Mouse (Mus musculus): ENCODE results near the gene Hcar1. TPM values are rescaled to one million over a fixed set of nuclear protein-coding genes. Genes with fewer than 3 reads are reported as not detected.

Gene Hcar1
- polyA plus RNA-seq, 1 experiment from 2014 or later: 0.24 TPM

DNA sequence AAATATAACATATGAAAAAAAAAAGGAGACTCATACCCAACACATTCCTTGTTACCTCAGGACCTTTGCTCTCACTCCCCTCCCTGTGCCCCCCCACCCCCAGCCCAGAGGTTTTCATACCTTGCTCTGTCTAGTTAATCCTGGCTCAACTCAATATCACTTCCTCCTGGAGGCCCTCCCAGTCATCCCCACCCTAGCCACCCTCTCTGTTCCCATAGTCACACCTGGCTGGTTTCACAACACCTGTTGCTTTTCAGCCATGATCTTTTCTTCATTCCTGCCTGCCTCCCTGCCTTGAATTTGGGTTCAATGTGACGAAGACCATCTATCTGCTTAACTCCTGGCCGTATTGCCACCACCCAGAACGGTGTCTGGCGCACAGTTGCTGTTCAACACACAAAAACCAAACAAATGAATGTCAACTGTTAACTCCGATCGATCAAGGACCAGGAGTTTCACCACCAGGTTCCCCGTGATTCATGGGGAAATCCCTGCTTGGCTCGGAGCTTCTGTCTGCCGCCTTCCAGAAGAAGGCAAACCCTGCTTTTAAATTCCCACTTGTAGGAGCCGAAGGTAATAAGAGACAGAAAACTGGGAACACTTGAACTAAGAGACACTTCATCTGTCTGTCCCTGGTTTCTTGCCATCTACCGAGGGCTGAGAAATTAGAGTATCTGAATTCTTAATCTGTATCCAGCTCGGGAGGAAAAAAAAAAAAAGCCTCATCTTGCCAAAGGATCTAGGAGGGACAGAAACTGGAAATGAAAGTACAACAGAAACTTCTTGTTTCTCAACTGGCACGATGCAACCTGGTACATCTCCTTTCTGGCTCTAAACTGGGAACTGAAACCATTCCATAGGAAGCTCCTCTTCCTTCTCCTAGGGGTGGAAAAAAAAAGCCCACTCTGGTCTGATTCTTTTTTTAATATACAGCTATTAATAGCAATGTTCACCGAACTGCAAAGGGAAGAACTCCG lies 17.2 kb downstream of the Hcar1 start:
- no peak overlapping the region for H3K9ac ChIP-seq
- H3K4me1 ChIP-seq: peaks cover 4% of the 10 kb centered on the region
- no peak overlapping the region for H3K4me3 ChIP-seq
- 76% methylated on average over 15 of the region's 15 CpGs for WGBS
- H3K9me3 ChIP-seq: no peaks in the 10 kb centered on the region
- H3K27ac ChIP-seq: 0 out of 2 replicates have a peak overlapping the region, but pooled peaks have one; percentile 1
- H3K27me3 ChIP-seq: no peaks in the 10 kb centered on the region
- no peaks in the 10 kb centered on the region for H3K36me3 ChIP-seq
- ATAC-seq (ENCODE audit: low FRiP score, low read depth): no peak
- H3K4me2 ChIP-seq (replicated peaks): no peak overlapping the region

- Histone ChIP-seq H3K9me3 (no peaks in the 10 kb centered on the region), H3K9ac (no peak overlapping the region), H3K27me3 (no peaks in the 10 kb centered on the region), H3K4me2 (replicated peaks) (no peak overlapping the region), H3K4me3 (no peak overlapping the region), H3K36me3 (no peaks in the 10 kb centered on the region), H3K27ac (no peak overlapping the region), H3K4me1 (peaks cover 4% of the 10 kb centered on the region)
- 70% methylated on average over 11 of the region's 11 CpGs for WGBS
- no peak for ATAC-seq (ENCODE audit: low FRiP score, low read depth)
Measured at GRCm38 (mm10) chr5:123858798-123859197, 21.0 kb downstream of the Hcar1 start.

GRCm38 (mm10) chr5:123854511-123854910 lies 25.3 kb downstream of the Hcar1 start:
- H3K4me3 ChIP-seq: no peak overlapping the region
- no peak overlapping the region for H3K9ac ChIP-seq
- ATAC-seq (ENCODE audit: low FRiP score, low read depth): no peak
- no peaks in the 10 kb centered on the region for H3K36me3 ChIP-seq
- no peak overlapping the region for H3K27ac ChIP-seq
- no peak overlapping the region for H3K4me2 ChIP-seq (replicated peaks)
- peaks cover 4% of the 10 kb centered on the region for H3K4me1 ChIP-seq
- H3K27me3 ChIP-seq: no peaks in the 10 kb centered on the region
- H3K9me3 ChIP-seq: no peaks in the 10 kb centered on the region
- 85% methylated on average over 9 of the region's 9 CpGs for WGBS

- WGBS: 86% methylated on average over 11 of the region's 11 CpGs
- ATAC-seq (ENCODE audit: low FRiP score, low read depth): no peak
- Histone ChIP-seq H3K4me2 (replicated peaks) (no peak overlapping the region), H3K9me3 (no peaks in the 10 kb centered on the region), H3K36me3 (no peaks in the 10 kb centered on the region), H3K27ac (no peak overlapping the region), H3K4me1 (peaks cover 1% of the 10 kb centered on the region), H3K9ac (no peak overlapping the region), H3K27me3 (no peaks in the 10 kb centered on the region), H3K4me3 (no peak overlapping the region)
Measured at GRCm38 (mm10) chr5:123853877-123854504, 25.8 kb downstream of the Hcar1 start.

GRCm38 (mm10) chr5:123851398-123851797 lies 28.4 kb downstream of the Hcar1 start:
- Histone ChIP-seq H3K9ac (no peak overlapping the region), H3K4me2 (replicated peaks) (no peak overlapping the region), H3K36me3 (no peaks in the 10 kb centered on the region), H3K4me1 (no peaks in the 10 kb centered on the region), H3K27ac (no peak overlapping the region), H3K27me3 (no peaks in the 10 kb centered on the region), H3K4me3 (no peak overlapping the region), H3K9me3 (no peaks in the 10 kb centered on the region)
- no peak for ATAC-seq (ENCODE audit: low FRiP score, low read depth)
- 24% methylated on average over 2 of the region's 2 CpGs for WGBS

- Histone ChIP-seq H3K27ac (no peak overlapping the region), H3K9ac (no peak overlapping the region), H3K9me3 (no peaks in the 10 kb centered on the region), H3K4me2 (replicated peaks) (no peak overlapping the region), H3K36me3 (no peaks in the 10 kb centered on the region), H3K27me3 (no peaks in the 10 kb centered on the region), H3K4me3 (no peak overlapping the region), H3K4me1 (0 out of 2 replicates have a peak, but pooled peaks cover 3% of the 10 kb centered on the region)
- ATAC-seq (ENCODE audit: low FRiP score, low read depth): no peak
- whole genome bisulfite sequencing: 92% methylated on average over 14 of the region's 14 CpGs
Measured at GRCm38 (mm10) chr5:123844316-123844715, 35.5 kb downstream of the Hcar1 start.

- H3K4me1 ChIP-seq: 0 out of 2 replicates have a peak, but pooled peaks cover 3% of the 10 kb centered on the region
- H3K9ac ChIP-seq: no peak overlapping the region
- no peaks in the 10 kb centered on the region for H3K36me3 ChIP-seq
- H3K27me3 ChIP-seq: no peaks in the 10 kb centered on the region
- H3K9me3 ChIP-seq: no peaks in the 10 kb centered on the region
- 50% methylated on average over 4 of the region's 4 CpGs for WGBS
- H3K4me2 ChIP-seq (replicated peaks): no peak overlapping the region
- ATAC-seq (ENCODE audit: low FRiP score, low read depth): no peak
- H3K4me3 ChIP-seq: no peak overlapping the region
- no peak overlapping the region for H3K27ac ChIP-seq
Measured at GRCm38 (mm10) chr5:123843816-123844215, 36.0 kb downstream of the Hcar1 start.

- H3K4me1 ChIP-seq: 0 out of 2 replicates have a peak, but pooled peaks cover 3% of the 10 kb centered on the region
- no peaks in the 10 kb centered on the region for H3K36me3 ChIP-seq
- WGBS: 53% methylated on average over 3 of the region's 3 CpGs
- ATAC-seq (ENCODE audit: low FRiP score, low read depth): no peak
- H3K9ac ChIP-seq: no peak overlapping the region
- H3K9me3 ChIP-seq: no peaks in the 10 kb centered on the region
- no peak overlapping the region for H3K4me2 ChIP-seq (replicated peaks)
- no peaks in the 10 kb centered on the region for H3K27me3 ChIP-seq
- H3K27ac ChIP-seq: no peak overlapping the region
- no peak overlapping the region for H3K4me3 ChIP-seq
Measured at GRCm38 (mm10) chr5:123842935-123843282, 36.9 kb downstream of the Hcar1 start.

DNA sequence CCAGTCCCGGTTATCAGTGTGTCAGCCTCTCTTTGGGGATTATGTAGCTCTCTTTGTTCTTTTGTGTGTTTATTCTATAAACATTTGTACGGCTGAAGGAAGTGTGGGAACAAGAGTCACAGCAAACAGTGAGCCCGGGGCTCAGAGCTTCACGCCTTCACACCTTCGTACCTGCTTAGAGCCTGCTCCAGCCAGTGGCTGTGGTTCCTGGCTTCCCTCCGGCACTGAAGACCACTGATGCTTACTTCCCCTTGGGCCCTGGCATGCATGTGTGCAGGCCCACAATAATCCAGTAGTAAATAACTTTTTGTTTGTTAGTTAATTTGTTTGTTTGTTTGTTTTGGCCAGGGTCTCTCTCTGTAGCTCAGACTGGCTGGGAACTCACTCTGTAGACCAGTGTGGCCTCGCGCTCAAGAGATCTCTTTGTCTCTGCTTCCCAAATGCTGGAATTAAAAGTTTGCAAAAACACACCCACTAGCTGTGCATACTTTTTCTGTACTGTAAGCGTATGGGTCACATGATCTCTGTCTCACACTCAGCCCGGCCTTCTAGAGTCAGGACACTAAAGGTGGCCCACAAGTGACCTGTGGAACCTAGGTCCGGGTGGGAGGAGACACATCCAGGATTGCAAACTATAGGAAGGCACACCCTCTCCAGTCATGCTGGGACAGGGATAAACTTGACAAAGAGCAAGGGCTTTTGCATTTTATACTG lies 37.4 kb downstream of the Hcar1 start:
- Histone ChIP-seq H3K4me2 (replicated peaks) (no peak overlapping the region), H3K36me3 (no peaks in the 10 kb centered on the region), H3K4me1 (0 out of 2 replicates have a peak, but pooled peaks cover 3% of the 10 kb centered on the region), H3K9ac (no peak overlapping the region), H3K4me3 (no peak overlapping the region), H3K9me3 (no peaks in the 10 kb centered on the region), H3K27me3 (no peaks in the 10 kb centered on the region), H3K27ac (no peak overlapping the region)
- no peak for ATAC-seq (ENCODE audit: low FRiP score, low read depth)
- WGBS: 62% methylated on average over 11 of the region's 11 CpGs

DNA sequence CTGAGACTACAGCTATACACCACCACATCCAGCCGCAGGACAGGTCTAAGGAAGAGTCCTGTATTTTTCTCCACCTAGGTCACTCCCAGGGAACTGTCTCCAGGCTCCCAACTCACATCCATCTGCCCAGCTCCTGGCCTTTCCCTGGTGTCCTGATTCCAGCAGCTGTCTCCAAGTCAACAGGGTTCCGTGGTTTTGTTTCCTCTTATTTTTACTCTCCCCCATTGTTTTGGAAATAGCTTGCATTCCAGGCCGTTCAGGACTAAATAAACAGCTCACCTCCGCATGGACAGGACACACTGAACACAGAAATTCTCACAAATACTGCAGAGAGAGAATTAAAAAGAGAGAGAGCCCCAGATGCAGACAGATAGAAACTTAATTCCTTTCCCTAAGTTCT lies 42.4 kb downstream of the Hcar1 start:
- H3K4me3 ChIP-seq: no peak overlapping the region
- H3K9me3 ChIP-seq: no peaks in the 10 kb centered on the region
- H3K27ac ChIP-seq: no peak overlapping the region
- H3K4me2 ChIP-seq (replicated peaks): no peak overlapping the region
- WGBS: 58% methylated on average over 4 of the region's 4 CpGs
- no peak overlapping the region for H3K9ac ChIP-seq
- H3K36me3 ChIP-seq: no peaks in the 10 kb centered on the region
- no peaks in the 10 kb centered on the region for H3K4me1 ChIP-seq
- no peaks in the 10 kb centered on the region for H3K27me3 ChIP-seq
- ATAC-seq (ENCODE audit: low FRiP score, low read depth): no peak

DNA sequence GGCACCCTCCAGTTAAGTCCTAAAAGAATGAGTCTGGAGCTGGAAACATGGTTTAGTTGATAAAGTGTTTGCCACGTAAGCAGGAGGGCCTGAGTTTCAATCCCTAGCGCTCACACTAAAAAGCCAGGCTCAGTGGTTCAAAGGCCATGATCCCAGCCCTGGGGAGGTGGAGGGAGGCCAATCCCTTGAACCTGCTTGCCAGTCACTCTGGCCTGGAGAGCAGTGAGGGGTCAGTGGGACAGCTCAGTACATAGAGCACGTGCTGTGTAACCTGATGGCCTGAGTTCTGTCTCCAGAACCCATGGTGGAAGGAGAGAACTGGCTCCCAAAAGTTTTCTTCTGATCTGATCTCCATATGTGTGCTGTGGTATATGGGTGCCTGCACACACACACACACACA lies 45.0 kb downstream of the Hcar1 start:
- no peaks in the 10 kb centered on the region for H3K36me3 ChIP-seq

DNA sequence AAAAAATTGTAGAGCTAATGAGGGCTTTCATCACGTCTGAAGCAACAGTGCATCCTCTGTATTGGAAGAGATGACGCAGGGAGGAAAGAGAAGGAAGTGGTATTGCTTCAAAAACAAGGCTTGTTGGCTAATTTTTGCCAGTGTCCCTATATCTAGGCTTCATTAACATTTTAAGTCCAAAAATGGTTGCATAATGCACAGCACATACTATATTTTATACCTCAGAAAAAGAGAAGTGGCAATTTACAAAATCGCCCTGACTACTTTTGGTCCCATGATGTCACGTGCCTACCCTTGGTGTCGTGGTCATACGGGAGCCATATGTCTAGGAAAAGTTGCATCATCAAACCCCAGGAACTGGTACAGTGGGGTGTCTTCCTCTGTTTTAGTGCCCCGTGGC lies 47.5 kb downstream of the Hcar1 start:
- WGBS: 87% methylated on average over 7 of the region's 7 CpGs
- Histone ChIP-seq H3K27me3 (no peaks in the 10 kb centered on the region), H3K36me3 (no peaks in the 10 kb centered on the region), H3K9me3 (no peaks in the 10 kb centered on the region), H3K27ac (no peak overlapping the region), H3K4me2 (replicated peaks) (no peak overlapping the region), H3K4me3 (no peak overlapping the region), H3K4me1 (peaks cover 6% of the 10 kb centered on the region), H3K9ac (no peak overlapping the region)
- ATAC-seq (ENCODE audit: low FRiP score, low read depth): no peak

More for the DNA sequence above, 45.0 kb downstream of the Hcar1 start:
- H3K9me3 ChIP-seq: no peaks in the 10 kb centered on the region
- no peak overlapping the region for H3K4me3 ChIP-seq
- H3K4me2 ChIP-seq (replicated peaks): no peak overlapping the region
- no peak overlapping the region for H3K9ac ChIP-seq
- H3K27ac ChIP-seq: no peak overlapping the region
- ATAC-seq (ENCODE audit: low FRiP score, low read depth): no peak
- WGBS: 77% methylated on average over 3 of the region's 3 CpGs
- no peaks in the 10 kb centered on the region for H3K4me1 ChIP-seq
- no peaks in the 10 kb centered on the region for H3K27me3 ChIP-seq

Measured in limb, embryonic 13.5 days (tissue).